Mouse (Mus musculus): ENCODE data around the gene Robo2. TPM values are rescaled to one million over a fixed set of nuclear protein-coding genes. Genes with fewer than 3 reads are reported as not detected.
"Not testable (repeated sequence)": the region's sequence is repeated elsewhere in the genome, so short reads cannot be mapped to it uniquely, and the experiment has no call there.

The Robo2 gene
- polyA plus RNA-seq, 1 experiment from 2014 or later, result 17.7 TPM

DNA sequence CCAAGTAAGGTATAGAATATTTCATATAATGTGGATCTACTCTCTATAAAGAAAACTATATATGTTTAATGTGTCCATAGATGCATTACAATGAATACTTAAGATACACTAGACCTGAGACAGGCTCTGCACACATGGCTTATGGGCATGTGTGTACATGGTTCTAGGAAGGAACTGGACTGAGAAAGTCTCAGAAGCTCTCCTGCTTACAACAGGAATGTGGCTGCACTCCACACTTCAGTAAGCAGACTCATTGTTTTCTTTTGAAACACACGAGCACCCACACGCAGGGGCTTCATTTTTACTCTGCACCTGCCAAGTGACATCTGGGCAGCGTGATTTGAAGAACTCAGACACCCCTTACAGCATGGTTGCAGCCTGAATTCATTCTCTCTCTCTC is 364.4 kb downstream of the Robo2 start:
- H3K4me1 ChIP-seq (ENCODE audit: control insufficient read depth, insufficient read depth, low read length), result no peaks in the 10 kb centered on the region
- no peak overlapping the region for H3K4me2 ChIP-seq (ENCODE audit: low read depth, low read length)
- no peaks in the 10 kb centered on the region for H3K9me3 ChIP-seq (ENCODE audit: control insufficient read depth, low read length)
- H3K36me3 ChIP-seq (ENCODE audit: control insufficient read depth, insufficient read depth, low read length), result no peaks in the 10 kb centered on the region
- H3K9ac ChIP-seq (ENCODE audit: low read depth, low read length), result no peak overlapping the region
- ATAC-seq, result no peak
- WGBS, result 57% methylated on average over 3 of the region's 3 CpGs
- H3K4me3 ChIP-seq (ENCODE audit: low read length), result no peak overlapping the region
- no peaks in the 10 kb centered on the region for H3K27me3 ChIP-seq (replicated peaks; ENCODE audit: control insufficient read depth, insufficient read depth, low read length)
- H3K27ac ChIP-seq (ENCODE audit: low read length), result no peak overlapping the region

DNA sequence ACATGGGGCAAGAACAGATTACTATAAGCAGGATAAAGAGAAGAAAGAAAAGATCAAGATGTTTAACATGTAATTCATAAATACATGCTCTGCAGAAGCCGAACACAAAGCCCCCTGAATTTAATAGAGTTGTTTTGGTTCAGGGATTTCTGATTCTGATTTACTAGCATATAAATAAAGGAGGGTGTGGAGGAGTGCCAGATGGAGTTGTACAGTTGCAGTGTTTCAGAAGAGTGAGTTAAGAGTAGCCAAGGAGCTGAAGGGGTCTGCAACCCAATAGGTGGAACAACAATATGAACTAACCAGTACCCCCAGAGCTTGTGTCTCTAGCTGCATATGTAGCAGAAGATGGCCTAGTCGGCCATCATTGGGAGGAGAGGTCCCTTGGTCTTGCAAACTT is 370.8 kb downstream of the Robo2 start:
- H3K27ac ChIP-seq (ENCODE audit: low read length); H3K9ac ChIP-seq (ENCODE audit: low read depth, low read length); H3K4me3 ChIP-seq (ENCODE audit: low read length); H3K27me3 ChIP-seq (replicated peaks; ENCODE audit: control insufficient read depth, insufficient read depth, low read length); H3K4me1 ChIP-seq (ENCODE audit: control insufficient read depth, insufficient read depth, low read length); H3K9me3 ChIP-seq (ENCODE audit: control insufficient read depth, low read length); ATAC-seq; H3K36me3 ChIP-seq (ENCODE audit: control insufficient read depth, insufficient read depth, low read length); H3K4me2 ChIP-seq (ENCODE audit: low read depth, low read length): not testable (repeated sequence)
- 91% methylated on average over 2 of the region's 2 CpGs for WGBS

DNA sequence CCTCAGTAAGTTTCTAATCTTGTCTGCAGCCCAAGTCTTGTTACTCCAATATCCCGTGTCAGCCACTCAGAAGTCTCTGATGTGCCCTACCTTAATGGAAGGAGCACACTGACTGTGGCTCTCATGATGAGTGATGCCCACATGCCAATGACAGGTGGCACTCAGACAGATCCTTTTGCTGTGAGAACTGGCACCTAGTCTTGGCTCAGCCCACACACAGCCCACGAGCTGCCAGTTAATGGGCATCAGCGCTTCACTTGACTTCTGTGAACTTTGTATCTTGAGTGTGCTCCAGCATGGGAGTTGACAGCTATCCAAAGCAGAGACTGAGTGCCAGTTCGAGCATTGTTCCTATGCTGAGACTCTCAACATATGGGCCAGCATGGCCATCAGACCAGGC is 383.8 kb downstream of the Robo2 start:
- ATAC-seq, result no peak
- no peak overlapping the region for H3K27ac ChIP-seq (ENCODE audit: low read length)
- no peak overlapping the region for H3K9ac ChIP-seq (ENCODE audit: low read depth, low read length)
- no peaks in the 10 kb centered on the region for H3K27me3 ChIP-seq (replicated peaks; ENCODE audit: control insufficient read depth, insufficient read depth, low read length)
- no peak overlapping the region for H3K4me3 ChIP-seq (ENCODE audit: low read length)
- no peaks in the 10 kb centered on the region for H3K36me3 ChIP-seq (ENCODE audit: control insufficient read depth, insufficient read depth, low read length)
- no peaks in the 10 kb centered on the region for H3K9me3 ChIP-seq (ENCODE audit: control insufficient read depth, low read length)
- H3K4me1 ChIP-seq (ENCODE audit: control insufficient read depth, insufficient read depth, low read length), result no peaks in the 10 kb centered on the region
- no peak overlapping the region for H3K4me2 ChIP-seq (ENCODE audit: low read depth, low read length)
- 82% methylated on average over 4 of the region's 4 CpGs for WGBS

DNA sequence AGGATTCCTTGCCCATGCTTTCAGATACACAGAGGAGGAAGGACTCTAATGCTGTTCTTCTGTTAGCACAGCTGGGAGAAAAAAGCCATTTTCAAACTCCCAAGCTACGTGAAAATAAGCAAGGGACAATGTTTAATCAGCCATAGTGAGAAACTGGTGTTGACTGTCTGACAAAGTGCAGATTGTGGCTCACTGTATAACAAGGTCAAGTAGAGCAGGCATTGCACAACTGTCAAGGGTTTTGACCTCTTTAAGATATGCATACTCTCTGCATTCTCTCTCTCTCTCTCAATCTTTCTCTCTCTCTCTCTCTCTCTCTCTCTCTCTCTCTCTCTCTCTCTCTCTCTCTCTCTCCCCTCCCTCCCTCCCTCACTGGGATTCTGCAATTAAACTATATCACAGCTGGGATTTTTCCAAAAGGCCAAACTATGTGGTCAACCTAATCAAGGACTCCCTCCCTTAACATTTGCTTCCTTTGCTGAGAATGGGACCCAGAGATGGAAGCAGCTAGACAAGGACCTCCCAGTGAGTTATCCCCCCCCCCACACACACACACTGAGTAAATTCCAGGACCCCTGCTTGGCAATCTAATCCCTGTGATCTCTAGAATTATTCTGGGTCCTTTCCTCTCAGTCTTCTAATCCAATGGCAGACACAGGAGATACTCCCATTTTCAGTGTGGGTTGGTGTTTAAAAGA is 389.2 kb downstream of the Robo2 start:
- no peak overlapping the region for H3K9ac ChIP-seq (ENCODE audit: low read depth, low read length)
- no peaks in the 10 kb centered on the region for H3K36me3 ChIP-seq (ENCODE audit: control insufficient read depth, insufficient read depth, low read length)
- no peak overlapping the region for H3K4me3 ChIP-seq (ENCODE audit: low read length)
- no peaks in the 10 kb centered on the region for H3K9me3 ChIP-seq (ENCODE audit: control insufficient read depth, low read length)
- no peaks in the 10 kb centered on the region for H3K27me3 ChIP-seq (replicated peaks; ENCODE audit: control insufficient read depth, insufficient read depth, low read length)
- no peaks in the 10 kb centered on the region for H3K4me1 ChIP-seq (ENCODE audit: control insufficient read depth, insufficient read depth, low read length)
- peak; percentile 84 for ATAC-seq
- H3K27ac ChIP-seq (ENCODE audit: low read length), result no peak overlapping the region
- 25% methylated on average over 1 of the region's 1 CpGs for WGBS
- no peak overlapping the region for H3K4me2 ChIP-seq (ENCODE audit: low read depth, low read length)

DNA sequence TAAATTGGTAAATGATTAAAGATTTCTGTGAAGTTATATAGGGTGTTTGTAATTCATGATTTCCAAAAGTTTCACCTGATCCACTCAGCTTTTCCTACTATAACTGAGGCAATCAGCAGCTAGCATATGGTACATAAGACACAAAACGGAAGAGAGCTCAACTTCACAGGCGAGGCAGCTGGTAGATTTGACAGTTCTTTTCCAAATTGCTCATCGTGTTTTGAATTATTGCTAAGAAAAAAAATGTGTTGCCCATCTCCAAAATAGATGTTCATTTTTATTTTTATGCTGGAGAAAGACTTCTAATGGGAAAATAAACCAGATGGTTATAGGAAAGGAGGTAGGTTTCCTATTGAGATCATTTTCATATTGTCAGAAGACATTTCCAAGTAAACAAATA is 405.9 kb downstream of the Robo2 start:
- ATAC-seq, result no peak
- no peaks in the 10 kb centered on the region for H3K27me3 ChIP-seq (replicated peaks; ENCODE audit: control insufficient read depth, insufficient read depth, low read length)
- WGBS, result 81% methylated on average over 3 of the region's 3 CpGs
- H3K4me1 ChIP-seq (ENCODE audit: control insufficient read depth, insufficient read depth, low read length), result no peaks in the 10 kb centered on the region
- H3K9ac ChIP-seq (ENCODE audit: low read depth, low read length), result no peak overlapping the region
- H3K27ac ChIP-seq (ENCODE audit: low read length), result no peak overlapping the region
- no peak overlapping the region for H3K4me2 ChIP-seq (ENCODE audit: low read depth, low read length)
- H3K4me3 ChIP-seq (ENCODE audit: low read length), result no peak overlapping the region
- no peaks in the 10 kb centered on the region for H3K9me3 ChIP-seq (ENCODE audit: control insufficient read depth, low read length)
- H3K36me3 ChIP-seq (ENCODE audit: control insufficient read depth, insufficient read depth, low read length), result no peaks in the 10 kb centered on the region

DNA sequence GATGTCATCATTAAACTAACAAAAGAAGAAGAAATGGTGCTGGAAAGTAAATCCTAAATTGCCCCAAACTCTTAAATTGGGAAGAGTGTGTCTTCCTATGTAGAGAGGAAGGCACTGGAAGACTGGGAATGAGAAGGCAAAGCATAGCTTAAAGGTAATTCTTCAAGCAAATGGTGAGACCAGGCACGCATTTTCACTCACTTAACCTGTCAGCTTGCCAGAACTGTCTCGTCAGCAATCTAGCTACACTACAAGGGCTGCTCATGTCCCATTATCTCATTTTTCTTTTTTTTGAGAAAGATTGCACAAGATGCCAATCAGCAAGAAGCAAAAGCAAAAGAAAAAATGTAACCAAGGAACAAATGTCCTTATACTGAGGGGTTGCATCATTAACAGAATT is 410.3 kb downstream of the Robo2 start:
- no peaks in the 10 kb centered on the region for H3K9me3 ChIP-seq (ENCODE audit: control insufficient read depth, low read length)
- no peaks in the 10 kb centered on the region for H3K27me3 ChIP-seq (replicated peaks; ENCODE audit: control insufficient read depth, insufficient read depth, low read length)
- no peaks in the 10 kb centered on the region for H3K36me3 ChIP-seq (ENCODE audit: control insufficient read depth, insufficient read depth, low read length)
- no peak overlapping the region for H3K27ac ChIP-seq (ENCODE audit: low read length)
- no peak overlapping the region for H3K4me2 ChIP-seq (ENCODE audit: low read depth, low read length)
- H3K4me3 ChIP-seq (ENCODE audit: low read length), result no peak overlapping the region
- H3K4me1 ChIP-seq (ENCODE audit: control insufficient read depth, insufficient read depth, low read length), result no peaks in the 10 kb centered on the region
- ATAC-seq, result no peak
- H3K9ac ChIP-seq (ENCODE audit: low read depth, low read length), result no peak overlapping the region
- 60% methylated on average over 2 of the region's 2 CpGs for WGBS

DNA sequence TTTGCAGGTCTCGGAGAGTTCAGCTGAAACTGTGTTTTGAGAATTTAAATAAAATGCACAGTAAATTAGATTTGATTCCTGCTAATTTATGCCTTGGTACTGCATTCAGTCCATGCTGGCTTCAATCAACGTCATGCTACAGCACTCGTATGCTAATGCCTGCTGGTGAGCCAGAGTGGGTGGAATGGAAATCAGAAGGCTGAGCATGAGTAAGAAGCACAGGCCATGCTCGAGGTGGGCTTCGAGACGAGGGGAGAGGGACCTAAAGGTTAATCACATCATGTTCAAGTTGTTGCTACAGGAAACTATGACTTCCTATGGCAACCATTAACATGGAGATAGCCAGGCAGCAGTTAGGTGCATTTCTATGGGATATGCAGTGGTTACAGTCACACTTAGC is 420.4 kb downstream of the Robo2 start:
- WGBS, result 69% methylated on average over 6 of the region's 6 CpGs
- Histone ChIP-seq H3K4me1 (ENCODE audit: control insufficient read depth, insufficient read depth, low read length) (no peaks in the 10 kb centered on the region), H3K27me3 (replicated peaks; ENCODE audit: control insufficient read depth, insufficient read depth, low read length) (no peaks in the 10 kb centered on the region), H3K4me2 (ENCODE audit: low read depth, low read length) (no peak overlapping the region), H3K27ac (ENCODE audit: low read length) (no peak overlapping the region), H3K9ac (ENCODE audit: low read depth, low read length) (no peak overlapping the region), H3K9me3 (ENCODE audit: control insufficient read depth, low read length) (no peaks in the 10 kb centered on the region), H3K36me3 (ENCODE audit: control insufficient read depth, insufficient read depth, low read length) (no peaks in the 10 kb centered on the region), H3K4me3 (ENCODE audit: low read length) (no peak overlapping the region)
- no peak for ATAC-seq

DNA sequence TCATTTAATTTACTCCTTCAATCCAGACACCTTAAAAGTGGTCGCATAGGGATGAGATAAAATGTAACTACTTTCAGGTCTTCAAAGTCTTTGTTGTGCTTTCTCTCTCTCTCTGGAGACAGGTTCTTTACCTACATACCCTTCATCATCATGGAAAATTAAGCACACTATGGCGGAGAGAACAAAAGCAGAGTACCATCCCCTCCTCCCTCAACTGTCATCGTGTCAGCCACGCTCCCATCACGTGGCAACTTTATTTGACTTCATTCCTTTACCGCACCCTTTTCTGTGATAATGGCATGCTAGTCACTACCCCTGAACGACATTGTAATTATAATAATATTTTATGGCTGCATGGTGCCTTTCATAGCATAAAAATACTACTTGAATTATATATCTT is 442.1 kb downstream of the Robo2 start:
- Histone ChIP-seq H3K4me2 (ENCODE audit: low read depth, low read length) (no peak overlapping the region), H3K27me3 (replicated peaks; ENCODE audit: control insufficient read depth, insufficient read depth, low read length) (no peaks in the 10 kb centered on the region), H3K9me3 (ENCODE audit: control insufficient read depth, low read length) (no peaks in the 10 kb centered on the region), H3K9ac (ENCODE audit: low read depth, low read length) (no peak overlapping the region), H3K4me3 (ENCODE audit: low read length) (no peak overlapping the region), H3K27ac (ENCODE audit: low read length) (no peak overlapping the region), H3K4me1 (ENCODE audit: control insufficient read depth, insufficient read depth, low read length) (no peaks in the 10 kb centered on the region), H3K36me3 (ENCODE audit: control insufficient read depth, insufficient read depth, low read length) (no peaks in the 10 kb centered on the region)
- no peak for ATAC-seq
- WGBS, result 81% methylated on average over 7 of the region's 7 CpGs

DNA sequence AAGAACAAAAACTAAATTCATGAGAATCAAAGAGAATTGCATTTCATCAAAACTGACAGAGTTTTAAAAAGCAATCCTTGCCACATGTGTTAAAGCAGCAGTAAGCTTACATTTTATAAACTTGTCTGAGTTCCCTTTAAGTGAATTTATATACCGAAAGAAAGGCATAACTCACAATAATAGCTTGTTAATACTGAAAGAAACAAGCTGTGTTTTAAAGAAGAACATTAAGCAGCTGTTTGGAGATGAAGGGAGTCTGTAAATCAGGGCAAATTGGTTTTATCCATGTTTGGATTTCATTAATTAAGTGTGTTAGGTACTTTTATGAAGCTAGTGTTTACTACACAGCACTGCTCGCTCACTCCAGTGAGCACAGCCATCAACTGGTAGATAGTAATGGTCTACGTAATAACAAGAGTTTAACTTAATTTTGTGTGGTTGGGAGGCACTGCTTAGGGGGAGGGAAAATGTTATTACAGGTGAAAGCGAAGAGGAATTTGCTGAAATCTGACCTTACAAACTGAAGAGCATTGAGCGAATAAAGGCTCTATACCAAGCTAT is 447.2 kb downstream of the Robo2 start:
- Histone ChIP-seq H3K9ac (ENCODE audit: low read depth, low read length) (no peak overlapping the region), H3K27me3 (replicated peaks; ENCODE audit: control insufficient read depth, insufficient read depth, low read length) (no peaks in the 10 kb centered on the region), H3K4me2 (ENCODE audit: low read depth, low read length) (no peak overlapping the region), H3K4me3 (ENCODE audit: low read length) (no peak overlapping the region), H3K27ac (ENCODE audit: low read length) (no peak overlapping the region), H3K36me3 (ENCODE audit: control insufficient read depth, insufficient read depth, low read length) (no peaks in the 10 kb centered on the region), H3K9me3 (ENCODE audit: control insufficient read depth, low read length) (no peaks in the 10 kb centered on the region), H3K4me1 (ENCODE audit: control insufficient read depth, insufficient read depth, low read length) (no peaks in the 10 kb centered on the region)
- WGBS, result 58% methylated on average over 5 of the region's 5 CpGs
- no peak for ATAC-seq

DNA sequence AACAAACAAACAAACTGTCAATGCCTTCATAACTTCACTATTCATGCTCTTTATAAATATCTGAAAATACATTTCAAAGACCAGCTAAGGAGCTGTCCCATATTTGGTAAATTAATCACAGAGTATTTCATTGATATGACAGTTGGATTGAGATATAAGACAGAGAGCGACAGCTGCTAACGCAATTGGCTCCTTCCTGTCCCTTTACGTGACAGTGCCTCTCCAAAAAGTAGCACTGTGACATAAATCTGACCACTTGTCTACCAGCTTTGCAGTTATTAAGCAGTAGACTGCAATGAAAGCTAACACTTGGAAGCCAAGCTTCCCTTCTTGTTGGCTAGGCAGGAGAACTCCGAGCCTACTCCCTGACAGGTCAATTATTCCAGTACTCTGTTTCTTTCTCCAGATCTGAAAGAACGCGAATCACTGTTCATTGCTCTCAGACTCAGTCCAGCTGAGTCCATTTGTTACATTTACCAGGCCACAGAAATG is 452.1 kb downstream of the Robo2 start:
- H3K4me2 ChIP-seq (ENCODE audit: low read depth, low read length), result no peak overlapping the region
- H3K4me1 ChIP-seq (ENCODE audit: control insufficient read depth, insufficient read depth, low read length), result no peaks in the 10 kb centered on the region
- no peak overlapping the region for H3K9ac ChIP-seq (ENCODE audit: low read depth, low read length)
- H3K27me3 ChIP-seq (replicated peaks; ENCODE audit: control insufficient read depth, insufficient read depth, low read length), result no peaks in the 10 kb centered on the region
- H3K9me3 ChIP-seq (ENCODE audit: control insufficient read depth, low read length), result no peaks in the 10 kb centered on the region
- no peak overlapping the region for H3K27ac ChIP-seq (ENCODE audit: low read length)
- H3K36me3 ChIP-seq (ENCODE audit: control insufficient read depth, insufficient read depth, low read length), result no peaks in the 10 kb centered on the region
- WGBS, result 59% methylated on average over 6 of the region's 6 CpGs
- H3K4me3 ChIP-seq (ENCODE audit: low read length), result no peak overlapping the region
- no peak for ATAC-seq

All from intestine, embryonic 16.5 days (tissue).